Mouse (Mus musculus) cerebellum, adult 18-20 months (tissue): Measurements from ENCODE around the gene Rnf144b.

Source experiments
- DNase-seq, 2 experiments: peaks; one replicate each; pipeline ENCODE4 v3.0.0; 2021

Rnf144b gene

GRCm38 (mm10) chr13:47273487-47273886, 151.0 kb downstream of the Rnf144b start:
- DNase-seq, result no peak

DNA sequence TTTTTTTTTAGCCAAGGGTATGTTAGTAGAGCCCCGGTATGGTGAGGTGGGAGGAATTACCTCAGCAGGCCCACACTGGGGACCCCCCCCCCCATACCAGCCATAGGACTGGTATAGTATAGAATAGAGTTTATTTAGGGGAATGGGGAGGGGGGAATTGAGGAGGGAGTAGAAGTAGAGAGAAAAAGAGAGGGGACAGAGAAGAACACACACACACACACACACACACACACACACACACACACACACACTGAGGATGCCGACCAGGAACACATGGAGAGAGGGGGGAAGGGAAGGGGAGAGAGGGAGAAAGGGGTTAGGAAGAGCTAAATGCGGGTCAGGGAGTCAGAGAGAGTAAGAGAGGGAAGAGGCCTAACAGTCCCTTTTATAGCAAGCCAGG, 151.7 kb downstream of the Rnf144b start:
- DNase-seq, result no peak

DNA sequence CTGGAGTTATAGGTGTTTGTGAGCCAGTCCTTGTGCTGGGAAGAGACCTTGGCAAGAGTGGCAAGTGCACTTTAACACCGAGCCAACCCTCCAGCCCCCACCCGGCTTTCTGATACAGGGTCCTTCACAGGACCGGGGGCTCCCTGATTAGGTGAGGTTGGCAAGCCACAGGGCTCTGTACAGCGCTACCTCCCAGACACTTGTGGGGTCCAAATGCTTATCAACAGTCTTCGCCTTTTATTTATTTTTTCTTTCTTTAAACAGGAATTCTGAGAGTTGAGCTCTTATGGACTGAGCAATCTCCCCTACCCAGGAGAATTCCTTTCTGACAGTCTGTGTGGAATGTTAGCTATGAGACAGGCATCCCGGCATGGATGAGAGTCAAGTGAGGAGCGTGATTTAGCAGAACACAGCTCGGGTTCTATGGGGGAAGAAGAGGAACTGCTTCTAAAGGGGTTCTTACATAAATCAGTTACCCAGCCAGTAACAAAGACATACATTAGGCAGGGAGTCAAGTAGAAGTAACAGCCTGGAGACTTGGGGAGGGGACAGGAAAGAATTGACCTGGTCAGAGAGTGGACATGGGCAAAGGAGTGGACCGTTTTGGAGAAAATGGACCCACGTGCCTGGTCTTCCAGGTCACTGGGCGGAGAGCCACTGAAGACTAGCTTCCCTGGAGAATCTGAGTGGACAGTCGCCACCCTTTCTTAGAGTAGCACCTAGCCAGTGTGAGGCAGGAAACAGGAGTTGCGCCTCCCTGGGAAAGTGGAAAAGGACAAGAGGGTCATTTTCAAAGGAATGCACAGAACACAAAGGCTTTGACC, 154.8 kb downstream of the Rnf144b start:
- DNase-seq, result no peak

- DNase-seq, result no peak
These were observed 155.4 kb downstream of the Rnf144b start for GRCm38 (mm10) chr13:47277824-47278290.

GRCm38 (mm10) chr13:47282221-47282620, 159.8 kb downstream of the Rnf144b start:
- no peak for DNase-seq

GRCm38 (mm10) chr13:47288449-47288848, 166.0 kb downstream of the Rnf144b start:
- DNase-seq, result peak; percentile 76 to 79

- no peak for DNase-seq
These were observed 174.0 kb downstream of the Rnf144b start for GRCm38 (mm10) chr13:47296465-47296864.
